Mouse (Mus musculus) heart, postnatal 10 days (tissue): Measurements from ENCODE around the gene Runx1. TPM values are rescaled to one million over a fixed set of nuclear protein-coding genes. Genes with fewer than 3 reads are reported as not detected.
A peak's percentile ranks its signal among the peaks of the same experiment; 100 is the strongest.

Experiments used
- DNase-seq, 2 experiments: peaks; one replicate each; pipeline ENCODE4 v3.0.0; 2021
- intact Hi-C: fragments of 180-260 bp; cut with DNase I; formaldehyde crosslinking; loops from one replicate; pipeline ENCODE4 v1.15.1; 2025
- total RNA-seq, 2 experiments: library from RNA; stranded (reverse); gene quantifications; 2 replicates each; pipeline ENCODE4 v1.2.3; 2021

The Runx1 gene
- total RNA-seq, 2 experiments from 2014 or later: 1.4 to 1.7 TPM

DNA sequence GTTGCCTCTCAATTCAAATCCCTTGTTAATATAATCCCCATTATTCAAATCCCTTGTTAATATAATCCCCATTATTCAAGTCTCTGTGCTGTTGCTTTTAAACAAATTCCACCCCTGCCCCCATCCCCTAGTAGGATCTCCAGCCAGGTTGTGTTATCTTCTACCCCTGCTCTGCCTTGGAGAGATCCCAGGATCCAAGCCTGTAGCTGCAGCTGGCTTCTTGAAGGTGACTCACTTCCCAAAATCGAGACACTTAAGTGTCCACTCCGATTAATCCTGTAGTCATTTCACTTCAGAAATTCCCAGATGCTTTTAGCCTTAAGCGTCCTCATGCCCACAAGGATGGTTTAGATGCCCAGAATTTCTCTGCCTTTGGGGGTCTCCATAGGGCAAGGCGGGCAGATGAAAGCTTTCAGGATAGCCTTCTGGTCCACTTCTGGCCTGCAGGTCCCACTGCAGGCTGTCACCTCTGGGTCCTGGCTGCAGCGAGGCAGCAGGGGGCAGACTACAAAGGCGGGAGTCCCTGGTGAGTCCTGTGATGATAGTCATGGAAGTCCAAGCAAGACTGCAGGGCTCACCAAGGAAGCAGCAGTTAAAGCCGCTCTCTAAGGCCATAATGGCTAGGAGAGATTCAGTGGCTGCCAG lies 1.8 kb upstream of the Runx1 start:
- peak; percentile 48 to 60 for DNase-seq
- intact Hi-C loops: loop anchor here (5.0 to 10.0 kb wide), 2 partner anchors 307 to 465 kb away; no protein-coding TSS in a partner anchor

GRCm38 (mm10) chr16:92826683-92827082 lies 734 bp upstream of the Runx1 start:
- DNase-seq: no peak
- intact Hi-C loops: loop anchor here (5.0 to 10.0 kb wide), 2 partner anchors 308 to 466 kb away; no protein-coding TSS in a partner anchor

- intact Hi-C loops: loop anchor here (5.0 to 10.0 kb wide), 2 partner anchors 309 to 467 kb away; no protein-coding TSS in a partner anchor
- DNase-seq: no peak
These were observed 625 bp downstream of the Runx1 start for GRCm38 (mm10) chr16:92825204-92825843.

- intact Hi-C loops: loop anchor here (5.0 to 10.0 kb wide), 2 partner anchors 310 to 468 kb away; no protein-coding TSS in a partner anchor
- DNase-seq: no peak
These were observed 1.2 kb downstream of the Runx1 start for GRCm38 (mm10) chr16:92824723-92825203.

DNA sequence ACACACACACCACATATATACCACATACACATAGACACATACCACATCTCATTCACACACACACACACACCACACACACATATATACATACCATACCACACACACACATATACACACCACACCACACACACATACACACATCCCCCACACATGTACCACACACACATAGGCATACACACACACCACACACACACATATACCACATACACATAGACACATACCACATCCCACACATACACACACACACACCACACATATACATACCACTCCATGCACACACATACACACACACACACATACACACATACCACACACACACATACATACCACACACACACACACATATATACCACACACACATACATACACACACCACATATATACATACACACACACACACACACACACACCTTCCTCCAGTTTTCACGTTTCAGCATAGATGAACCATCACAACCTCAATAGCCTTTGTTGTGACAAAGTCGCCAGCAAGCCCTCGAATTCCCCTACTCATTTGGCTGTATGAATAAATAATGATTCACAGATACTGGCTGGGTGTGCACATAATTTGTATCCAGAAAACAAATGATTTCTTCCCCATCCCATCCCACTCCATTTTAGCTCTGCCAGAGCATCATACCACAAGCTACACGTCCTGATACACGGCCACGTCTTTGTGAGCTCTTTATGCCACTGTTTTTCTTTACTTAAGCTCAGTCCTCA lies 1.8 kb downstream of the Runx1 start:
- DNase-seq: no peak
- intact Hi-C loops: loop anchor here (10.0 kb wide), 1 partner anchor 311 kb away; no protein-coding TSS in a partner anchor

GRCm38 (mm10) chr16:92823381-92823862 lies 2.5 kb downstream of the Runx1 start:
- intact Hi-C loops: loop anchor here (10.0 kb wide), 1 partner anchor 311 kb away; no protein-coding TSS in a partner anchor
- DNase-seq: peak; percentile 41 to 42

- peak; percentile 36 to 46 for DNase-seq
- intact Hi-C loops: loop anchor here (10.0 kb wide), 1 partner anchor 312 kb away; no protein-coding TSS in a partner anchor
These were observed 3.3 kb downstream of the Runx1 start for GRCm38 (mm10) chr16:92822676-92823075.

DNA sequence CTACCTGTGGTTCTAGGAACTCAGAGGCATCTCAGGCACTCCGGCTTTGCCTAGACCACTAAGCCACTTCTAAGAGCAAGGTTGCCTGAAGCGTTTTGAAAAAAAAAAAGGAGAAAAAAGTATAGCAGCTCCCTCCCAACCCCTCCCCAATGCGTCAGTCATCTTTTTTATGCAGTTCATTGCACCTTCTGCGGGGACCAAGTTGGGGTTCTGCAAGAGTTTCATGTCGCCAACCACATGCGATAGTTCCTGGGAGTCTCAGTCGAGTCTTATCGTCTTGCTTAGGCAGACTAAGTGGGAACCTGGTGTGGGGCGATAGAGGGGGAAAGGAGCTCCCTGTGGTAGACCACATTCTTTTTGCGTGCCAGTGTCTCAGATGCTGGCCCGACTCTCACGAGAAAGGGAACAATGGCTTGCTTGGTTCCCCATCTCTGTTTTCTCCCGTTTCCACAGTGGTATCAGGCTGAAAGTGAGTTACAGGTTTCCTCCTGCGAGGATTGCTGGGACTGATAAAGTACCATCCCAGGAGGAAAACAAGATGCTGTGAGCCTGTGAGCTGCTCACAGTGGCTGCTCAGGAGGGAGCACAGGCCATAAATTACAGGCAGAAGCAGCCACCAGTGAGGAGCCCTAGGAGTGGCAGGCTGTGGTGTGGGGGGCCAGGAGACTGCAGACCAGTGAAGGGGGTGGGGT lies 3.9 kb downstream of the Runx1 start:
- intact Hi-C loops: loop anchor here (10.0 kb wide), 1 partner anchor 313 kb away; no protein-coding TSS in a partner anchor
- DNase-seq: no peak

DNA sequence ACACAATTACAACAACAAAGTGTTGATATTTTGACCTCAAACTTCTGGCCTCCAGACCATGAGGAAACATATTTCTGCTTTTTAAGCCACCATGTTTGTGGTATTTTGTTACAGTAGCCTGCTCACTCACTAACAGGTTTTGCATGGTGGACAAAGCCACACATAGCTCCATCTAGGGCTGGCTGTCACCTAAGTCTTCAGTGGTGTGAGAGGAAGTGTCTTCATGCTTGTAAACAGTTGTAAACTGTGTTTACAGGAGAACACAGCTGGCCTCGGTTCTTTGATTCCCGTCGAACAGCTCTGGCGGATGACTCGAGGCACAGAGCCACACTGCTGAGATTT lies 4.4 kb downstream of the Runx1 start:
- intact Hi-C loops: loop anchor here (10.0 kb wide), 1 partner anchor 313 kb away; no protein-coding TSS in a partner anchor
- DNase-seq: no peak

- intact Hi-C loops: loop anchor here (10.0 kb wide), 1 partner anchor 314 kb away; no protein-coding TSS in a partner anchor
- DNase-seq: no peak
These were observed 5.5 kb downstream of the Runx1 start for GRCm38 (mm10) chr16:92820451-92820850.

- DNase-seq: no peak
- intact Hi-C loops: no loop called here
These were observed 7.3 kb downstream of the Runx1 start for GRCm38 (mm10) chr16:92818480-92819269.

DNA sequence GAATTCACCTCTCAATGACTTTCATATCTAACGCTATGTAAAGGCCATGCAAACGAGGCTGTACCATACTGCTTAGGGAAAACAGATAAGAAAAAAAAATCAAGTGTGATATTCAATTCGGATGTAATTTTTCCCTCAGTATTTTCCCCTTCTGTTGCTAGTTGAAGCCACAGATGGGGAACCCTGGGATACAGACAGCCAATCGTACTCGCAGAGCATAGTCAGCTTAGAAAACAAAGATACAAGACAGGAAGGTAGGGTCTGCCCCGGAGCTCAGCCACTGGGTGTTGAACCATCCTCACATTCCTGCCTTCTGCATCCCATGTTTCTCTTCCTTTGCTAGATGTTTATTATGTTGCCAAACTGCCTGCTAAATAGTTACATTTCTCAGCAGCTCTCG lies 9.9 kb downstream of the Runx1 start:
- intact Hi-C loops: no loop called here
- no peak for DNase-seq

GRCm38 (mm10) chr16:92815195-92815527 lies 10.8 kb downstream of the Runx1 start:
- intact Hi-C loops: no loop called here
- no peak for DNase-seq

- intact Hi-C loops: no loop called here
These were observed 11.4 kb downstream of the Runx1 start for GRCm38 (mm10) chr16:92814366-92815194.

DNA sequence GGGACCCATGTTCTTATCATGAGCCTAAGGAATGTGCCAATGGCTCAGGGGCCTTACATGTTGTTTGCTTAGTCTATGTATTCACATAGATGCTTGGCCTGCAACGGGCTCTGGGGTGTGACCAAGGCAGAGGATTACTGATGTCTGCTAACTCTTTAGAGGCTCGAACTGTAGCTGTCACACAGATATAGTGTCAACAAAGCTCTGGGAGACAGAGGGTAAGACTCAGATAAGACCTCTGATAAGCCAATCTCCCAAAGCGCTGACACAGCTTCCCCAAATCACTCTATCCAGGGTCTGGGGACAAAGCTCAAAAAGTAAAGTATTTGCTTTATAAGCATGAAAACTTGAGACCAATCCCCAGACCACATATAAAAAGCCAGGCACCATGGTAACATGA lies 13.5 kb downstream of the Runx1 start:
- no peak for DNase-seq
- intact Hi-C loops: no loop called here

More at GRCm38 (mm10) chr16:92814366-92815194, 11.4 kb downstream of the Runx1 start:
- no peak for DNase-seq

DNA sequence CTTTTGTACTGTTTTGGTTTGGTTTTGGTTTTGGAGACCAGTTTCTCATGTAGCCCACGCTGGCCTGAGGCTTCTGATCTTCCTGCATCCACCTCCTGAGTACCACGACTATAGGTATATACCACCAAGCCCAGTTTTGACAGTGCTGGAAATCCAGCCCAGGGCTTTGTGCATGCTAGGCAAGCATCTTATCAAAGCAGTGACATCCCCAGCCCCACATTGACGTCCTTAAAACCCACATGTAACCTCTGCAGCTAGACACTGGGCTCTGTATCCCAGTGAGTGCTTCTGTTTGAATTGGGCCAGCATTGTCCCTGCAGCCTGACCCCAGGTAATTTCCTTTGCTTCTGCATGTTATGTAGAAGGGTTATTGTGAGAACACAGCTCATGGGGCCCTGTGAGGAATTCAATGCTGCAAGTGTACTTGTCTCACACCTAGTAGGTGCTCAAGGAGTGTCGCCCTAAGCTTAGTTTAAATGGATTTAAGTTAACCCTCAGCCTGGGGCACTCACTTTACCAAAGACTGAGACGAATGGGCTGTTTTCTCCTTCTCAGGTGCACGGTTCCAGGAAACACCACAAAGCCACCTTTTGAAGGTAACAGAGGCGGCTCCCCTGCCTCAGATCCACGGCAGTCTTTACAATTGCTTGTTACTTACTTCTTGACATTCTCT lies 15.2 kb downstream of the Runx1 start:
- intact Hi-C loops: no loop called here
- no peak for DNase-seq

DNA sequence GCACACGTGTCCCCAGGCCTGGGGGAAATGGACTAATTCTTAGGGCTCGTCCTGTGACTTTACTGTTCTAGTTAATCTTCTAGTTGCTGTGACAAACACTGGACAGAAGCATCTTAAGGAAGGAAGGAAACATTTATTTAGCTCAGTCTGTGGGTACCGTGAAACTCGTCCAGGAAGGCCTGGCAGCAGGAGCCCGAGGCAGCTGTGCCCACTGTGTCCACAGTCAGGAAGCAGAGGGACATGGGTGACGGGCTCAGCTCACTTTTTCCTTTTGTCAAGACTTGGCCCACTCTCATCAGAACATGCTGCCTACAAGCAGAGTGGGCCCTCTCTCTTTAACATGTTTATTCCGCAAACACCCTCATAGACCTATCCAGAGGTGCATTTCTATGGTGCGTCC lies 18.2 kb downstream of the Runx1 start:
- DNase-seq: no peak
- intact Hi-C loops: no loop called here

DNA sequence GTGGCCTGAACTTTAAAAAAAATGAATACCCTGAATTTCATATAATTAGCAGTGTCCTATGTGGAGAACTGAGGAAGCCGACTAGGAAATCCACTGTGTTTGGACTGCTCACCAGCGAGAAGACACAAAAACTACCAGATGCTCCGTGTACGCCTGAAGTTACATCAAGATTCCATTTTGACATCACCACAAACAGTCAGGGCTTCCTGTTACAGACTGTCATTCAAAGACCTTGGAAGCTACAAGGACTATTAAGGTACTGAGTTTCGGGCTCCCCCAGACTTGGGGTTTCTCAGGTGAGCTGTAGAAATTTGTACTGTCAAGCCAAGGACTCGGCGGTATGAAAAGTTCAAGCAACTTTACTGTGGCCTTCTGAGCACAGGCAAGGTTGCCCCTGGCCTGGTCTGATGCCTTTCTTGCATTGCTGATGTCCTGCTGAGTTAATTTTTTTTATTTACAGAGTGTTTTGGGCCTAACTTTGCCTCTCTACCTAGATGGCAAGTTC lies 22.8 kb downstream of the Runx1 start:
- intact Hi-C loops: no loop called here
- DNase-seq: no peak
